Mouse (Mus musculus) gastrocnemius, adult 18-20 months (tissue): Measurements from ENCODE around the gene Gm45808. TPM values are rescaled to one million over a fixed set of nuclear protein-coding genes. Genes with fewer than 3 reads are reported as not detected.

Source experiments
- DNase-seq: peaks from one replicate; pipeline ENCODE4 v3.0.0; 2021; ENCODE audit warnings: low spot score
- total RNA-seq, 2 experiments: library from RNA; stranded (reverse); gene quantifications; 2 replicates each; pipeline ENCODE4 v1.2.3; 2021

The Gm45808 gene
- total RNA-seq, 2 experiments from 2014 or later, result 8.1 to 9.6 TPM

- DNase-seq, result no peak
Measured at GRCm38 (mm10) chr7:45454971-45455370, 31.6 kb downstream of the Gm45808 start.

- DNase-seq, result peak; percentile 85
Measured at GRCm38 (mm10) chr7:45451344-45451982, 35.1 kb downstream of the Gm45808 start.

GRCm38 (mm10) chr7:45449974-45450373 is 36.6 kb downstream of the Gm45808 start:
- DNase-seq, result no peak

GRCm38 (mm10) chr7:45447325-45447990 is 39.2 kb downstream of the Gm45808 start:
- no peak for DNase-seq

GRCm38 (mm10) chr7:45446589-45446988 is 40.0 kb downstream of the Gm45808 start:
- no peak for DNase-seq

GRCm38 (mm10) chr7:45443526-45444420 is 42.8 kb downstream of the Gm45808 start:
- peak; percentile 76 for DNase-seq

GRCm38 (mm10) chr7:45437521-45438276 is 48.9 kb downstream of the Gm45808 start, which contains the start of gene Ruvbl2:
Gene Ruvbl2 (minus strand): TSS chr7:45438096.
- peak; percentile 85 for DNase-seq

GRCm38 (mm10) chr7:45437046-45437445 is 49.6 kb downstream of the Gm45808 start:
- DNase-seq, result no peak

- no peak for DNase-seq
Measured at GRCm38 (mm10) chr7:45436444-45436843, 50.2 kb downstream of the Gm45808 start.

- no peak for DNase-seq
Measured at GRCm38 (mm10) chr7:45435038-45435437, 51.6 kb downstream of the Gm45808 start.

- peak; percentile 100 for DNase-seq
Measured at GRCm38 (mm10) chr7:45434203-45435015, 52.2 kb downstream of the Gm45808 start, which contains the start of gene Gys1. Gene Gys1 (plus strand): TSS chr7:45434844.

- no peak for DNase-seq
Measured at GRCm38 (mm10) chr7:45433835-45434202, 52.8 kb downstream of the Gm45808 start.

GRCm38 (mm10) chr7:45426556-45426955 is 60.1 kb downstream of the Gm45808 start:
- DNase-seq, result no peak

- DNase-seq, result no peak
Measured at GRCm38 (mm10) chr7:45421194-45421593, 65.4 kb downstream of the Gm45808 start.

- no peak for DNase-seq
Measured at GRCm38 (mm10) chr7:45420615-45420919, 66.0 kb downstream of the Gm45808 start, which contains the start of gene Lhb. Gene Lhb (plus strand): TSS chr7:45420820.

GRCm38 (mm10) chr7:45419859-45420614 is 66.6 kb downstream of the Gm45808 start:
- DNase-seq, result no peak

GRCm38 (mm10) chr7:45417962-45418492 is 68.6 kb downstream of the Gm45808 start:
- DNase-seq, result no peak
